Mouse (Mus musculus) right cerebral cortex, postnatal 36 days (tissue): ENCODE data around the gene Vps37c.

Source experiments
- DNase-seq, 2 experiments: peaks; one replicate each; pipeline ENCODE4 v3.0.0; 2022; ENCODE audit warnings: low spot score in 2 of 2, mixed read lengths in 1 of 2

Vps37c gene

DNA sequence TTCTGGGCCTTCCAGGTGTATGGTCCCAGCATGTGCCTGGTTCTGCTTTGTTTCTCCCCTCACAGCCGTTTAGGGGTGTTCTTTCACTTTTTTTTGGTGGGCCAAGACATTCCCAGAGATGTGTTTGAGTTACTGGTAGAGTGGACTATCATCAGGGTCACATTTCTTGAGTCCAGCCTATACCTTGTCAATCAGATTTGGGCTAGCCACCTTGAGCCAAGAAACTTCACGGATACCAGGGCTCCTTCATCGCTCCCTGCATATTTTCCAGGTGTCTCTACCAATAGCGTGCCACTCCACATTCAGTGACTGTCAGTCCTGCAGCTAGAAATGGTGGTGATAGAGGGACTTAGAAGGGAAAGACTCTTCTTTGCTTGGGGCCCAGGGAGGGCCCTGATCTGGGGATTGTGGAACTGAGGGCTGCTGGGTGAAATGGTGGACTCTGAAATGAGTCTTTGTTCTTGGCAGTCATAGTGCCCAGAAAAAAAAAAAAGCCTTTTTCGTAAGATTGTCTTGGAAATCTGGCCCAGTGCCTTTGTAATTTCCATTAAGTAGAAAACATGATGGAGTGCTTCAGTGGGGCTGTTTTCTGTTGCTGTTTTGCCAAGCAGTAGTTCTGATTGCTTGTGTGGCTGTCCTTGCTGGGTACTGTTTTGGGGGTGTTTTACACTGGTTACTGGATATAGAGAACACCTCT is 1.1 kb downstream of the Vps37c start:
- DNase-seq = no peak

GRCm38 (mm10) chr19:10690336-10690735 is 1.8 kb downstream of the Vps37c start:
- DNase-seq = no peak

DNA sequence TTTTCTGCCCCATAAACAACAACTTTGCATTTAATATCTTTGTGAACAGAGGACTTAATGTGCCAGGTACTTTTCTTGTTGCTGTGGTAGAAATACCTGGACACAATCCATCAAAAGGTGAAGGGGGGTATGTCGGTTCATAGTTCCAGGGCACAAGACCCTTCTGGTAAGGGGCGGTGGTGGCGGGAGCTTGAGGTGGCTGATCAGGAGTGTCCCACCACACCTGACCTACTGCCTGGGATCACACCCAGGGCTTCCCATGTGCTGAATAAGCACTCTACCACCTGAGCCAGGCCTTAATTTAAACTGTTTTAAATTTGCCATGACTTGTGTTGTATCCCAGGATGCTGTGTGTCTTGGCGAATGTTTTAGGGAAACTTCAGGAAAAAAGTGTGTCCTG is 2.6 kb downstream of the Vps37c start:
- no peak for DNase-seq

- DNase-seq = no peak
Measured at GRCm38 (mm10) chr19:10691660-10692059, 3.1 kb downstream of the Vps37c start.

GRCm38 (mm10) chr19:10692361-10692760 is 3.8 kb downstream of the Vps37c start:
- no peak for DNase-seq

DNA sequence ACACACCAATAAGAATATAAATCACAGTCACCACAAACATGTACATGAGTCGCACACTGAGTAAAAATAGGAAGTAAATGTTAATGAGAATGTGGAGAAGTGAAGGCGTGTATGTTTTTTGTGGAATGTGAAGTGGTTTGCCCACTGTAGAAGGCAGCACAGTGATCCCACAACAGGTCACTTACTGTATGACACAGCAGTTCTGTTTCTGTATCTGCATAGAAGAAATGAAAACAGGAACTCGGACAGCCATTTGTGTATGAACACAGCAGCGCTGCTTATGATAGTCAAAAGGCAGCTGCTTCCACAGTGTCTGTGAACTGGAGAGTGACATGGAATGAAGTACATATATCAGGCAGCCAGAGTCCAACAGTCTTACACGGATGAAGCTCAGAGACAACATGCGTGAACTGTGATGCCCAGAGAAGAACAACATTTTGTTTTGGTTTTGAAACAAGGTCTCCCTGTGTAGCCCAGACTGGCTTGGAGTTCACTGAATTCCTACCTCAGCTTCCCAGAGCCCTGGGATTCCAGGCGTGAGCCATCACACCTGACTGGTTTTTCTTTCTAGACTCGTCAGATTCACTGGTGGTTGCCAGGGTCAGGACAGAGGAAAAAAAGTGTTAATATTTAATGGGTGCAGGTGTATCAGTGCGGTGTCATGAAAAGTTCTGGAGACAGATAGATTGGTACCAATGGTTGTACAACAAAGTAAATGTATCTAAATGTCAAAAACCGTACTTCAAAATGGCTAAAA is 5.6 kb downstream of the Vps37c start:
- no peak for DNase-seq

DNA sequence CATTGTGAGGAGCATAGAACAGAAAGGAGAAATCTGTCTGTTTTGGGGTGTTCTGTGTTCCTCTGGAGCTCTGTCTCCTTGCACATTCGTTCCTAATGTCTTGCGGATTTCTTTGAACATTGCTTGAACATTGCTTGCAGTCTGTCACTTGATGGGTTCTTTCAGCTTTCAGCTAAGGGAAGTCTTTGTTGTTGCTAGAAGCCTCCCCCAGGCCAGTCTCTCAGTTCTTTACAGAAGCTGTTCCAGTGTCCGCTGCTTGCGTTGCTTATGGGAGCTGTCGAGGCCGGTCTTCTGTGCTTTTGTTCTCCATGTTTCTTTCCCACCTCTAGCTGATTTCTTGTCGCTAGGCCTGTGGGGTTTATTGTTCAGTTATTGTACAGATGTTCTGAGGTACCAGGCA is 7.3 kb downstream of the Vps37c start:
- no peak for DNase-seq

DNA sequence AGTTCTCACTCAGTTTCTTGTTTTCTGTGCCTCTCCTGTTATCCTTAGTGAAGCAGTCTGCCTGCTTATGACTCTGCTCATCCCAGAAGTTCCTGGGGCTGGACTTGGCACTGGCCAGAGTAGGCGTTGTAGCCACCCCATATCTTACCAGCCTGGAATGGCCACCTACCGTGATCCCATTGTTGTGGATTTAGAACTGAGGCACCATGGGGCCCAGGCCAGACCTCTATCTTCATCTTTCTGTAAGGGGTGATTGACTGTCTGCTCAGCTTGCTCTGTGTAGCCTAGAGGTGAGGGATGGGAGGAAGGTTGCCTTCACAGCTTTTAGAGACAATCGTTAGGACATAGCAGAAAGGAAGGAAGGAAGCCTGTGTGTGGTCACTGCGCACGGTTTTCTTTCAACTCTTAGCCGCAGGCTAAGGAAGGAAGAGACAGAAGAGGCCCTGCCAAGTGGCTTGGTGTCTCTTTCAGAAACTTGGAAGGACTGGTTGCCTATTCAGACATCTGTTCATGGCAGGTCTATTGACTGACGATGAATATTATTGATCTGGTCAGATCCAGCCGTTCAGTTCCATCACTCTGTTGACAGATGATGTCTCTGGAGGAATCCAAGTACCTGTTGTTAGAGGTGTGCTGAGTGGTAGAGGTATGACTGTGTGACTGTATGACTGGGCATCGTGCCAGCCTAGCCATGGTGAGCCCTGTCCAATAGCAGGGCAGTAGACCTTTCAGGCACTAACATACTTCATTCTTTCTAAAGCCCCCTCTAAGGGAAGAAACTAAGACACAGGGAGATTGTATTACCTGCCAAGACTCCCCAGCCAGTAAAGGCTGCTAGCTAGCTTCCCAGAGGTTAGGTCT is 9.8 kb downstream of the Vps37c start:
- DNase-seq = no peak

DNA sequence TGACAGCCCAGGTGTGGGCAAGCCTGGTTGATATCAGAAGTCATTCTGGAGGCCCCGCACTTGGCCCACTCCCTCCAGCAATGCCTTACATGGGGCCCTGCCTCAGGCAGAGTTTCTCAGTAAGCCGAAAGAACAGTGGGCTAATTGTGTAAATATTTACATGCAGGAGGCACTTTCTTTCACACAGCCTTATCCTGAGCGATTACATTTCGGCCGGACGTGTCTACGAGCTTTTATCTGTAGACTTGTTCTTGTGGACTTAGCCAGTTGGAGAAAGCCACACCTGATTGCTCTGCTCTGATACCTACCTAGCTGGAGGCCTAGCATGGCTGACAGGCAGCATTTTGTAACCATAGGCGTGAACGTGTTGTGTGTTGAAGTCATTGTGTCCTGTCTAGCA is 11.3 kb downstream of the Vps37c start:
- no peak for DNase-seq

GRCm38 (mm10) chr19:10701013-10701726 is 12.6 kb downstream of the Vps37c start:
- DNase-seq = no peak

DNA sequence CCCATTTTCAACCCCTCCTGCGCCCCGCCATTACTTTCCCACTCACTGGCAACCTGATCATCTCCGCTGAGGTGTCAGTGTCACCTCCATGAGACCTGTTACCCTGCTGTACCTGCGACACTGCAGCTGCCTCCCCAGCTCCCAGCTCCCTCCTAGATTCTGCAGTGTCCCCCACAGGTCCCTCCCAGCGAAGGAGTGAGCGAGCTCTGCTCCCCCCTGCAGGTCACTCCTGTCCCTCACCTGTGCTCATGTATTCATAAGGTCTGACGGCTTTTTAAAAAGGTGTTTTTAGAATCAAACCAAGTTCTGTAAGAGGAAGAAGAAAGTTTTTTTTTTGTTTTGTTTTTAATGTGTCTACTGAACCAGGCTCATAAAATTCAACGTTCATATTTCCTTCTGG is 13.6 kb downstream of the Vps37c start:
- DNase-seq = no peak

DNA sequence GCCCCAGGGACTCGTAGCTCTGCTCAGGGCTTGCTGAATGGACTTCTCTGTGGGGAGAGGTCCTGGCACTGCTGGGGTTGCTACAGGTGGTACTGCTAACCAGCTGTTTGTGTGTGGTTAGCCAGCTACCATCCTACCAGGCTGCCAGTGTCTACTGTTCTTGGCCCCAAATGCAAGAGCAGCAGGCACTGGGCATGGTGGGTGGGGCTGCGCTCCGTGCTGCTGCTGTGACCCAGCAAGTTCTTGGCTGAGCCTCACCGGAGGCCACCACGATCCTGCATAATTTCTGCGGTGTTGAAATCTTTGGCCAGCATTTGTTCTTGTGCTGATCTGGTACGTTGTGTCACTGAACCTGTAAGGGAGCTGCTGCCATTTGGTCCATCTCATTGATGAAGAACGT is 14.9 kb downstream of the Vps37c start:
- DNase-seq = no peak

GRCm38 (mm10) chr19:10707087-10707875 is 18.7 kb downstream of the Vps37c start:
- no peak for DNase-seq

GRCm38 (mm10) chr19:10707881-10708280 is 19.3 kb downstream of the Vps37c start:
- DNase-seq = no peak

- no peak for DNase-seq
Measured at GRCm38 (mm10) chr19:10708900-10709299, 20.4 kb downstream of the Vps37c start.

- peak; percentile 95 to 97 for DNase-seq
Measured at GRCm38 (mm10) chr19:10709360-10710087, 21.0 kb downstream of the Vps37c start.

DNA sequence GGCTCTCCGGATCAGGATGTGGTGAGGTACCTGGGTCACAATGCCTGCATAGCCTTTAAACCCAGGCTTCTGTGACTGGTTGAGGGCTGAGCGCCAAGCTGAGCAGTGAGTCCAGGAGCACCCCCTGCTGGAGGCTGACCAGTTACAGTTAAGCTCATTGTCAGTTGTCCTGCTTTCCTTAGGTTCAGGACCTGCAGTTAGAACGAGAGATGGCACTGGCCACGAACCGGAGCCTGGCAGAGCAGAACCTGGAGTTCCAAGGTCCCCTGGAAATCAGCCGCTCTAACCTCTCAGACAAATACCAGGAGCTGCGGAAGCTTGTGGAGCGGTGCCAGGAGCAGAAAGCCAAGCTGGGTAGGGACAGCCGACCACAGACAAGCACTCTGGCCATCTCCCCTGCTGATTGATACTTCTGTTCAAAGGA is 21.6 kb downstream of the Vps37c start:
- DNase-seq = peak; percentile 54 to 65

DNA sequence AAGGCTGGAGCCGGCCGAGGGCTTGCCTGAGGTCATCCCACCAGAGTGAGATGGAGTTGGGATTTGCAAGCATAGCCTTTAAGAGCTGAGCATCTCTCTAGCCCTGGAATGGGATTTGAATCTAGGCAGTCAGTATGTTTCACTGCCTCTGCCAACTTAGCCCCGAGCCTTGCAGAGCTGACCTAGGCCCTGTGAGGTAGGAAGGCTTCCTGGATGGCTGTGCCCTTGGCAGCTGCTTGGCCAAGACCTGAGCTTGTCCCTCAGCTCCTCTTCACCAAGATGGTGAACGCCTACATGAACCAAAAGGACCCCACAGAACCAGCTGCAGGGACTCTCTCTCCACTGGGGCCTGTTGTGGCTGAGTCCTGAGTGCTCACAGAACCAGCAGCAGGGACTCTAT is 22.2 kb downstream of the Vps37c start:
- DNase-seq = no peak

GRCm38 (mm10) chr19:10712194-10712593 is 23.7 kb downstream of the Vps37c start:
- DNase-seq = no peak

GRCm38 (mm10) chr19:10712646-10713045 is 24.1 kb downstream of the Vps37c start:
- DNase-seq = no peak
